Mouse (Mus musculus): ENCODE results near the gene Pltp. TPM values are rescaled to one million over a fixed set of nuclear protein-coding genes. Genes with fewer than 3 reads are reported as not detected.
"Not testable (repeated sequence)": the region's sequence is repeated elsewhere in the genome, so short reads cannot be mapped to it uniquely, and the experiment has no call there.

The Pltp gene
- polyA plus RNA-seq, 1 experiment: 39.6 TPM

DNA sequence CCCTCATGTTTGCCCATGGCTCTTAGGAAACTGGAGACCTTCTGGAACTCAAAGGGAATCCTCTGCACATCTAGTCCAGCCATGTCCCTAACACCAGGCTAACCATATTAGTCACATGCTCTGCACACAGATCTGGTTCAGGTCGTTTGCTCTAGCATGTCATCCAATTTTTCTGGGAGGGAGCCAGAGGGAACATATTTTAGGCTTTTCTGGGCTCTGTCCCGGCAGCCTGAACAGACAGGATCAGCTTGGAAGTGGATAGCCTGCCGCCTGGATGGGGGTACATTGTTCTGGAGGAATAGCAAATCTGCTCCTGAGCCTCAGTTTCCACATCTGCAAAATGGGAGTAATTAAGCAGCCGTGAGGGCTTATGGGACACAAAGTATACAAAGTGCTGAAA, 3.6 kb upstream of the Pltp start:
- Histone ChIP-seq H3K27ac (ENCODE audit: insufficient read depth, low read depth, low read length) (no peak overlapping the region), H3K4me1 (ENCODE audit: control insufficient read depth, insufficient read depth, low read length) (no peaks in the 10 kb centered on the region), H3K36me3 (ENCODE audit: control insufficient read depth, insufficient read depth, low read length) (no peaks in the 10 kb centered on the region), H3K27me3 (replicated peaks; ENCODE audit: control insufficient read depth, insufficient read depth, low read length) (peaks cover 1% of the 10 kb centered on the region; the same call in 1 of the 2 replicates), H3K4me3 (ENCODE audit: insufficient read depth, low read depth, low read length) (no peak overlapping the region)
- no peak for DNase-seq
- WGBS: 67% methylated on average over 4 of the region's 4 CpGs
- TF ChIP-seq POLR2A (IDR thresholded peaks at IDR 0.05; ENCODE audit: low read depth, low read length): no peak
- no peak for TF ChIP-seq CTCF (conservative IDR thresholded peaks at IDR 0.05; ENCODE audit: insufficient read depth, insufficient read length, low read depth, low read length)

DNA sequence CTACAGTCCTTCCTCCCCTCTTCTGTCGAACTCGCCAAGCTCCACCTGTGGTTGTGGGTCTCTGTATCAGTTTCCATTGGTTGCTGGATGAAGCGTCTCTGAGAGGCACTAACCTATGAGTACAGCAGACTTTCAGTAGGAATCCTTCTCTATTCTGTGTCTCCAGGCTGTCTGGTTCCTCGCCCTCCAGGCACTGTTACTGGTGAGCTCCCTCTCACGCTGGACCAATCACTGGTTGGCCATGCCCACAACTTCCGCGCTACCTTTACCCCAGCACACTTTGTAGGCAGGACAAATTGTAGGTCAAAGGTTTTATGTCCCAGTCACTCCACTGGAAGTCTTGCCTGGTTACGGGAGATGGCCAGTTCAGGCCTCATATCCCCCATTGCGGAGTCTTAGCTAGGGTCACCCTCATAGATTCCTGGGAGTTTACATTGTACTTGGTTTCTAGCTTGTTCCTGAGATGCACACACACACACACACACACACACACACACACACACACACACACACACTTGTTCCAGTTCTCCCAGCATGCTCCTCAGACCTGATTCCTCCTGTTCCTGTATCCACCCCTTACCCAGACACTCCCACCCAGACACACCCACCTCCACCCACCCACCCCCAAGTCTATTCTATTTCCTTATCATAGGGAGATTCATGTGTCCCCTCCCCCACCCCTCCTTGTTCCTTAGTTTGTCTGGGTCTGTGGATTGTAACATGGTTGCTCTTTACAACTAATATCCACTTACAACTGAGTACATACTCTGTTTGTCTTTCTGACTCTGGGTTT, 2.3 kb upstream of the Pltp start:
- Histone ChIP-seq H3K27me3 (replicated peaks; ENCODE audit: control insufficient read depth, insufficient read depth, low read length) (peaks cover 1% of the 10 kb centered on the region; the same call in 1 of the 2 replicates), H3K4me3 (ENCODE audit: insufficient read depth, low read depth, low read length) (no peak overlapping the region), H3K4me1 (ENCODE audit: control insufficient read depth, insufficient read depth, low read length) (no peaks in the 10 kb centered on the region), H3K27ac (ENCODE audit: insufficient read depth, low read depth, low read length) (no peak overlapping the region), H3K36me3 (ENCODE audit: control insufficient read depth, insufficient read depth, low read length) (no peaks in the 10 kb centered on the region)
- no peak for TF ChIP-seq CTCF (conservative IDR thresholded peaks at IDR 0.05; ENCODE audit: insufficient read depth, insufficient read length, low read depth, low read length)
- TF ChIP-seq POLR2A (IDR thresholded peaks at IDR 0.05; ENCODE audit: low read depth, low read length): no peak
- peak; percentile 67 for DNase-seq
- 55% methylated on average over 9 of the region's 9 CpGs for WGBS

DNA sequence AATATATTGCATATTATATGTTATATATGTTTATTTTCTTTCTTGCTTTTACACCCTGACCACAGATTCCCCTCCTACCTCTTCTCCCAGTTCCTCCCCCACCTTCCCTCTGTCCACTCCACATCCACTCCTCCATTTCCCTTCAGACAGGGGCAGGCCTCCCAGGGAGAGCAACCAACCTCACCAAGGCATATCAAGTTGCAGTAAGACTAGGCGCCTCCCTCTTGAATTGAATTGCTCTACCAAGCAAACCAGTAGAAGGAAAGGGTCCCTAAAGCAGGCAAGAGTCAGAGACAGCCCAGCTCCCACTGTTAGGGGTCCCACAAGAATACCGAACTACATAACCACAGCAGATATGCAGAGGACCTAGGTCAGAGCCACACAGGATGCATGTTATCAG, 1.6 kb upstream of the Pltp start:
- H3K27me3 ChIP-seq (replicated peaks; ENCODE audit: control insufficient read depth, insufficient read depth, low read length): peaks cover 3% of the 10 kb centered on the region
- H3K4me3 ChIP-seq (ENCODE audit: insufficient read depth, low read depth, low read length): no peak overlapping the region
- no peaks in the 10 kb centered on the region for H3K36me3 ChIP-seq (ENCODE audit: control insufficient read depth, insufficient read depth, low read length)
- DNase-seq: no peak
- TF ChIP-seq CTCF (conservative IDR thresholded peaks at IDR 0.05; ENCODE audit: insufficient read depth, insufficient read length, low read depth, low read length): no peak
- no peak for TF ChIP-seq POLR2A (IDR thresholded peaks at IDR 0.05; ENCODE audit: low read depth, low read length)
- no peaks in the 10 kb centered on the region for H3K4me1 ChIP-seq (ENCODE audit: control insufficient read depth, insufficient read depth, low read length)
- no peak overlapping the region for H3K27ac ChIP-seq (ENCODE audit: insufficient read depth, low read depth, low read length)
- WGBS: 46% methylated on average over 2 of the region's 2 CpGs

DNA sequence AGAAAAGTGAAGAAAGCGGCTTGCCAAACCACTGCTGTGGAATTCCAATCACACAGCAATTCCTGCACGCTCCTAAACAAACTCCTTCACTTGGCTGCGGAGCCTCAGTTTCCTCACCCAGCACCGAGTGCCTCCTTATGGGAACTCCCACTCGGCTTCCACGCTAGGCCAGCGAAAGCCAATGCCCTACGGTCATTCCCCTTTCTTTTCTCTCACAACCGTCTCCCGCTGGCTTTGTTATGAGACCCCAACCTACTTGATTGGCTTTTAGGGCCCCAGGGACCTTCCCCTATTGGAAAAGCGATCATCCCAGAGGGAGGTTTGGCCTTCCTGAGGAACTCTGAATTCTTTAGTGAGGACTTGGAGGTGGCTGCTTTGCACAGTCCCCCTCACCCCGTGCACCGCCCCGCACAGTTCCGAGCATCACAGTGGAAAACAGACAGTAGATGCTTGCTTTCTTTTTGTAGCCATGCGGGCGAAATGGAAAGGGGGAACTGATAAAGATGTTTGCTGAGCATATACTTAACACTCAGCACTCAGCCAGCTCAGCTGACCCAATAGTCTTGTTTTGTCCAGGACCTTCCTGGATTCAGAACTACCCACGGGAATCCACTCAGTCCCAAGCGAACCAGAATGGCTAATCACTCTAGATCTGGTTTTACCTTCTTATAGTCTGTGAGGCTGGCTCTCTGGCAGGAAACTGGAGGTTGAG, 487 bp upstream of the Pltp start:
- Histone ChIP-seq H3K27me3 (replicated peaks; ENCODE audit: control insufficient read depth, insufficient read depth, low read length) (peaks cover 3% of the 10 kb centered on the region), H3K36me3 (ENCODE audit: control insufficient read depth, insufficient read depth, low read length) (no peaks in the 10 kb centered on the region), H3K4me3 (ENCODE audit: insufficient read depth, low read depth, low read length) (peak overlapping the region; percentile 58; the same call in 1 of the 2 replicates), H3K27ac (ENCODE audit: insufficient read depth, low read depth, low read length) (no peak overlapping the region), H3K4me1 (ENCODE audit: control insufficient read depth, insufficient read depth, low read length) (no peaks in the 10 kb centered on the region)
- TF ChIP-seq POLR2A (IDR thresholded peaks at IDR 0.05; ENCODE audit: low read depth, low read length) (no peak), CTCF (conservative IDR thresholded peaks at IDR 0.05; ENCODE audit: insufficient read depth, insufficient read length, low read depth, low read length) (no peak)
- DNase-seq: no peak
- WGBS: 25% methylated on average over 19 of the region's 19 CpGs

DNA sequence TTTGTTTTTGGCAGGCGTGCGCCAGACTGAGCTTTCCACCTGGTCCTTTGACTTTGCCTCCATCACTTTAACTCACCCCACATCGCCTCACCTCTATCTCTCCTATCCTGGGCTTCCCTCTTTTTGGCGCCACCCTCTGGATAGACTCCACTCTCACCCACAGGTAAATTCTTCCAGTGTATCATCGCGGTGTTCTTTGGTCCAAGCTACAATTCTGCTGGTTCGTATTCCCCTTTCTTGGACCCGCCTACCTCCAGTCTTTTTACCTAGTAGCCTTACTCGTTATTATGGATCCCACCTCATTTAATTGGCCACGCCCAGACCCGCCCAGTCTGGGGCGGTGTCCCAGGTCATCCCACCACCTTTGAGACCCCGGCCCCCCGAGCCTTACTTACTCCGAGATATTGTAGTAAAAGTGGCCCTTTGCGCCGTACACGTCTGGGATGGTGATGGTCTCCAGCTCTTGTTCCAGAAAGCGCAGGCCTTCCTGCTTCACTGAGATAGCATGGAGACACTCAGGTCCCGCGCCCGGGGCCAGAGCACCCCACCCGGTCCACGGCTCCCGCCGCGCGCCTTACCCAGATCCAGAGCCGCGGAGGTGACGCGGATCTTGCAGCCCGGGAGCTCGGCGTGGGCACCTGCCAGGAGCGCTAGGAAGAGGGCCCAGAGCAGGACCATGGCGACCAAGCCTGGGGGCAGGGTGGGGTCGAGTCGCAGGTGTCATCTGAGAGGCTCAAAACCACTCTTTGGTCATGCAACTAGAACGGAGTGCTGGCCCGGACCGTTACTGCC, 1.0 kb downstream of the Pltp start:
- peaks cover 3% of the 10 kb centered on the region for H3K27me3 ChIP-seq (replicated peaks; ENCODE audit: control insufficient read depth, insufficient read depth, low read length)
- peak overlapping the region; percentile 58 for H3K4me3 ChIP-seq (ENCODE audit: insufficient read depth, low read depth, low read length)
- H3K27ac ChIP-seq (ENCODE audit: insufficient read depth, low read depth, low read length): no peak overlapping the region
- no peak for DNase-seq
- no peak for TF ChIP-seq POLR2A (IDR thresholded peaks at IDR 0.05; ENCODE audit: low read depth, low read length)
- peak; percentile 24; the same call in 1 of the 2 replicates for TF ChIP-seq CTCF (conservative IDR thresholded peaks at IDR 0.05; ENCODE audit: insufficient read depth, insufficient read length, low read depth, low read length)
- H3K4me1 ChIP-seq (ENCODE audit: control insufficient read depth, insufficient read depth, low read length): no peaks in the 10 kb centered on the region
- no peaks in the 10 kb centered on the region for H3K36me3 ChIP-seq (ENCODE audit: control insufficient read depth, insufficient read depth, low read length)
- WGBS: 3% methylated on average over 42 of the region's 42 CpGs

DNA sequence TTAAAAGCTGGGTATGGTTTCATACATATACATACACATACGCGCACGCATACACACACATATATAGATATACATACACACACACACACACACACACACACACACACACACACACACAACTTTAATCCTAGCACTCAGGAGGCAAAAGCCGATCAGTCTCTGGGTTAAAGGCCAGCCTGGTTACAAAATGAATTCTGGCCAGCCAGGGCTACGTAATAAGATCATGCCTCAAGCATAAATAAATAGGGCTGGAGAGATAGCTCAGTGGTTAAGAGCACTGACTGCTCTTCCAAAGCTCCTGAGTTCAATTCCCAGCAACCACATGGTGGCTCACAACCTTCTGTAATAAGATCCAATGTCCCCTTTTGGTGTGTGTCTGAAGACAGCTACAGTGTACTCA, 1.9 kb downstream of the Pltp start:
- DNase-seq; H3K27me3 ChIP-seq (replicated peaks; ENCODE audit: control insufficient read depth, insufficient read depth, low read length); H3K4me3 ChIP-seq (ENCODE audit: insufficient read depth, low read depth, low read length); H3K36me3 ChIP-seq (ENCODE audit: control insufficient read depth, insufficient read depth, low read length); H3K27ac ChIP-seq (ENCODE audit: insufficient read depth, low read depth, low read length); H3K4me1 ChIP-seq (ENCODE audit: control insufficient read depth, insufficient read depth, low read length): not testable (repeated sequence)
- 85% methylated on average over 5 of the region's 5 CpGs for WGBS

DNA sequence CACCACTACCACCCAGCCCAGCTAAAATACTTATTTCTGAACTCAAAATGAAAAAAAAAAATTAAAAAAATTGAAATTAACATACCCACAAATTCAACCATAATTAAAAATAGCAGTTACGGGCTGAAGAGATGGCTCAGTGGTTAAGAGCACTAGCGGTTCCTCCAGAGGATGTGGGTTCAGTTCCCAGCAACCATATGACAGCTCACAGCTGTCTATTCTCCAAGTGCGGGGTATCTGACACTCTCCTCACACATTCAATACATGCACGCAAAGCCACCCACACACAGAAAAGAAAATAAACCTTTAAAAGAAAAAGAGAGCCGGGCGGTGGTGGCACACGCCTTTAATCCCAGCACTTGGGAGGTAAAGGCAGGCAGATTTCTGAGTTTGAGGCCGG, 7.5 kb downstream of the Pltp start:
- no peak overlapping the region for H3K27ac ChIP-seq (ENCODE audit: insufficient read depth, low read depth, low read length)
- H3K4me3 ChIP-seq (ENCODE audit: insufficient read depth, low read depth, low read length): no peak overlapping the region
- no peaks in the 10 kb centered on the region for H3K36me3 ChIP-seq (ENCODE audit: control insufficient read depth, insufficient read depth, low read length)
- DNase-seq: no peak
- 80% methylated on average over 8 of the region's 8 CpGs for WGBS
- TF ChIP-seq CTCF (conservative IDR thresholded peaks at IDR 0.05; ENCODE audit: insufficient read depth, insufficient read length, low read depth, low read length) (no peak), POLR2A (IDR thresholded peaks at IDR 0.05; ENCODE audit: low read depth, low read length) (no peak)
- H3K27me3 ChIP-seq (replicated peaks; ENCODE audit: control insufficient read depth, insufficient read depth, low read length): peaks cover 2% of the 10 kb centered on the region; the same call in 1 of the 2 replicates
- no peaks in the 10 kb centered on the region for H3K4me1 ChIP-seq (ENCODE audit: control insufficient read depth, insufficient read depth, low read length)

Data from kidney, adult 2 months (tissue).